Mouse (Mus musculus): ENCODE data around the gene Tacc3. TPM values are rescaled to one million over a fixed set of nuclear protein-coding genes. Genes with fewer than 3 reads are reported as not detected.

Gene Tacc3
- total RNA-seq, 2 experiments from 2014 or later: 1.5 to 2.5 TPM

DNA sequence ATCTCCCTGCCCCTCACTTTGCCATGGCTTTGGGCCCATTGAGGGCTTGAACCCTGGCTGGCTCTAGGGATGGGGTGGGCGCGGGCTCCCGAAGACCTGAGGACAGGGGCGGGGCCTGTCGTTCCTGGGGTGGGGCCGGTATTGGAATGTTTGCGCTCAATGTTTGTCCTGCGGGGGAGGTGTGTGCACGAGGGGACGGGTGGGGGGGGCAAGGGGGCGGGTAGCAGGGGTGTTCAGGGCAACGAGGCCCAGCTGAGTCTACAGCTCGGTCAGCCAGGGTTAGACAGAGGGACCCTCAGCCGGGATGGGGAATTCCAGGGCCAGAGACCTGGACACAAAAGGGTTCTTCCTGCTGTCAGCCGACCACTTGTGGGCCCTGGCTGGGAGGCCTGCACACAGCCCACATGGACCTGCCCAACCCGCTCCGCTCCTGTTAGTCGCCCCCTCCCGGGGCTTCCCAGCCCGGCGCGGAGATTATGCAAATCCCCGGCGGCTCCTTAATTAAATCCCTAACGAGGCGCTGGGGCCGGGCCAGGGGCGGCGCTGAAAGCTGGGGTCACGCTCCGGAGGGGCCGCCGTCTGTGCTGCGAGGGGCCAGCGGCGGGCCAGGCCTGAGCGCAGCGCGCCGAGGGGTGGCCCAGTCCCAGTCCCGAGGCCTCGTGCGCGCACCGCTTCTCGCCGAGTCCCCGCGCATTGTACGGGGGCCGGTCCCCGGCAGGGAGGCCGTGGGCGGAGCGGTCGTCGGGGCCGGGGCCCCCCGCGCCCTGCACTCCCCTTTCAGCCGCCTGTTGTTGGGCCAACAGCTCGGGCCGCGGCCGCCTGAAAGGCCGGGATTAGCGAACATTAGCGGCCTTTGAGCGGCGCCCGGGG, 37.2 kb downstream of the Tacc3 start:
- peak; percentile 52 to 58 for DNase-seq

DNA sequence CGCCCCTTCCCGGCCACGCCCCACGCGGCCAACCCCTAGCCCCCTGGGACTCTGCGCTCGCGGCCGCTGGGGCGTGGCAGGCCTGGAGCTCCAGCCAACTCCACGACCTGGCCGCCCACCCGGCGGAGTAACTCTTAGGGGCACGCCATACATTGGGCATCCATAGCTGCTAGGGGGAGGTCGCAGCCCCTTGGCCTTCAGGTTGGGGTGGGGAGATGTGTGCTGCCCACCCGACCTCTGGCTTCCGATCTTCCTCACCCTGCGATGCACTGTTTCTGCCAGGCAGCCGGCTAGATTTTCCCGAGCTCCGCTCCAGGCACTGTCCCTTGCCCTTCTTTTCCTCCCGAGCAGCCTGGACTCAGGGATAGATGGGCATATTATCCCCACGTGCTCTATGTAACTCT, 37.8 kb downstream of the Tacc3 start:
- no peak for DNase-seq

DNA sequence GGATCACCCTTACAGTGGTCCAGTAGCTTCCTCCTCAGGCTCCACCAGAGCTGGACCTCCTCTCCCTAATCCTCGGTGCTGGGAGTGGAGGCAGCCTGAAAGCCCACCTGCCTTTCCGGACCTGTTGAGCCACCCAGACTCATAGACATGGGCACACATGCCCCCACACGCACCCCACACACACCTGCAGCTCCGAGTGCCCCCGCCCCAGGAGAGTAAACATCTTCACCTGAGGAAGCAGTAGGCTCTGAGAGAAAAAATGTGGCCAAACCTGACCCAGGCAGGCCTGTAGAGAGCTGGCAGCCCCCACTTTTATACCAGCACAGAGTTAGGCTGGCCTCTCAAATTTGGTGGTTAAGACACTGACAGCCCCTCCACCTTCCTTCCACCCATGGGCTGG, 38.5 kb downstream of the Tacc3 start:
- no peak for DNase-seq

DNA sequence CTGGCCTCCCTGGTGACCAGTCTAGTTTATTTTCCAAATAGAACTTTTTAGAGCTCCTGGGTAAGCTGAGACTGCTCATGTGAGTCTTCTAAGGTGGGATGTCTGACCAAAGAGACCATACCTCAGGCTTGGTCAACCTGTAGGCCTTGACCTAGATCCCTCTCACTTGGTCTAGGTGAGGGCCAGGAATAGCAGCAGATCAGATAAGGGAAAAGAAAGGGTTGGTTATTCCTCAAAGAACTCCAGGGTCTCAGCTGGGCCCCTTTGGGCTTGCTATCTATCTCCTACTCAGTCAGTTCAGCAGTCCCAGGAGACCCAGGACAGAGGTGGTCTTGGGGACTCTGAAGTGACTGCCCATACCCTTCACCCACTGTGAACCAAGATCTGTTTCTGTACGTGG, 39.6 kb downstream of the Tacc3 start:
- DNase-seq: no peak

DNA sequence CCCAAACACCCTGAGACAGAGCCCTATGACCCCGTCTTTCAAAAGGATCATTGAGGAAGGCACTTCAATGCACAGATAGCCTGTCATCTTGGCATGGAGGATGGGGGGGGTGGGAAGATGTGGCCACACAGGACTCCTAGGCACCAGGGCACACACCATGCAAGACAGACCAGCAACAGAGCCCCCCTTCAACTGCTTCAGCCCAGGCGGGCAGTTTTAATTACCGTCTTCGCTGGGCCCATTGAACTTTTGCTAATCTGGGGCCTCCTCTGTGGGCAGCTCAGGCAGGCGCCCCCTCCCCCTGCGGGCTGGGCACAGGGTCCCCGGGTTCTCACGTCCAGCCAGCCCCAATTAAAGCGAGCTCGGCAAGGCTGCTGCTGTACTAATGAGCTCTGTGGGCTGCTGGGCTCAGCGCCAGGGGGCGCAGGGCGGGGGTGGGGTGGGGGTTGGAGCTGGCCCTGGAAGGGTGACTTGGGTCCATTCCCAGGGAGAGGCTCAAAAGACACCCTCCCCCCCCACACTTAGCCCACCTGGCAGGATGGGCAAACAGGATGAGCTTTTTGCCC, 40.1 kb downstream of the Tacc3 start:
- DNase-seq: no peak

DNA sequence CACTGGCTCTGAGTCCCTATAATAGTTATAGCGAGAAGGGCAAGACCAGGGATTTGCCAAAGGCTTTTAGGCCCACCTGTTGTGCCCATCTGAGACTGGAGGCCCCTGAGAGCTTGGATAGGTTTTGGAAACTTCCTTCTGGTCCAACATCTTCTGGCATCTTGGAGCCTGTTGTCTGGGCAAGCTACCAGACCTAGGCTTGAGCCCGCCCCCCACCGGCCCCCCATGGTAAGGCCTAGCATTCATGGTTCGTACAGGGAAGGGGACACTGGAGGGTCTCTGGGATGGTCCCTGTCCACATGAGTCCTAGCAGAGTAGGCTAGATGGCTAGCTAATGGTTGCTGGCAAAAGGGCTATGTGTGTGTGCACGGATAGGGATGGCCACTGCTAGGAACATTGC, 40.7 kb downstream of the Tacc3 start:
- DNase-seq: no peak

DNA sequence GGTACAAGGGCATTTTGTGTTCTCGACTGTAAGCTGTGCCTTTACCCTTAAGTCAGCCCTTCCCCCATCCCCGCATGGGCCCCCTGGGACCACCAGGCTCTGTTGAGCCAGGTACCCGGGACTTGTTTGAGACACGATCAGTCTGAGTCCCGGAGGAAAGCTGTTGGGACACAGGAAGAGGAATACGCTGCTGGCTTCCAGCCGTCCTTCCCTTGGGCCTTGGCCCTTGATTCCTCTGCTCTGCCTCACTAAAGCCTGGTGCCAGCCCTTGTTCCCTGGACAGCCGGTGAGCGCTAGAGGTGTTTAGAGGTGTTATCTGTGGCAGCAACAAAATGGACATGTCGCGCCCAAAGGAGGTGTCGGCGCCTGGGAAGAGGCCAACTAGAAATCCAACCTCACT, 42.1 kb downstream of the Tacc3 start:
- DNase-seq: peak in 1 of 2 experiments; percentile 52

DNA sequence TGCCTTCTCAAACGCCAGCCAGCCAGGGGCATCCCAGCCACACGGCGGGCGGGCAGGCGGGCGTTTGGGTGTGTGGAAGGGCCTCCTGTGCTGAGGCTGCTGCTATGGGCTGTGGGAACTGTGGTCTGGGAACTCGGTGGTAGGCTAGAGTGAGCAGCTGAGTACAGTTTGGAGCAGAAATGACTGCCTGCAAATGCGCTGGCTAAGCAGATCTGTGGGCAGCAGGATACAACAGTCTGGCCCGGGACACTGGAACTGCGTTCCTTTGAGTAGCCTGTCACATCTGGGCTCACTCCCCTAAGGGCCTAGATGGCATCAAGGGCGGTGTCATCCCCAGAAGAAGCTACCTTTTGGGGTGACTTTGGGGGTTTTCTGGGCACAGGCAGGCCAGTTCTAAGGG, 43.9 kb downstream of the Tacc3 start:
- no peak for DNase-seq

DNA sequence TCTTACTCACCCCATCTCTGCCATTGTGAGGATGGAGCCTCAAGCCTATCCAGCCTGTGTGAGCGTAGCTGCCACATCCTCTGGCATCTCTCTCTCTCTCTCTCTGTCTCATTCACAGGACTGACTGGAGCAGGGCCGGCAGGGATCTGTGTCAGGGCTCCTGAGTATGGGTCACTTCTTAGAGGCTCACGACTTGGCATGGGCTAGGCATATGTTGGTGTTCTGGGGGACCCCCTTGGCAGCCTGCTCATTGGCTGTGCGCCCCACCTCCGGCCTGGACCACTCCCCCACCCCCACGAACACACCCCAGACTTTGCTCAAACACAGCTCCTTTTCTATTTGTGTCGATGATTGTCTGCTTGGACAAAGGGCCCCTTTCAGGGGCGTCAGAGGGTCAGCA, 46.1 kb downstream of the Tacc3 start:
- DNase-seq: no peak

DNA sequence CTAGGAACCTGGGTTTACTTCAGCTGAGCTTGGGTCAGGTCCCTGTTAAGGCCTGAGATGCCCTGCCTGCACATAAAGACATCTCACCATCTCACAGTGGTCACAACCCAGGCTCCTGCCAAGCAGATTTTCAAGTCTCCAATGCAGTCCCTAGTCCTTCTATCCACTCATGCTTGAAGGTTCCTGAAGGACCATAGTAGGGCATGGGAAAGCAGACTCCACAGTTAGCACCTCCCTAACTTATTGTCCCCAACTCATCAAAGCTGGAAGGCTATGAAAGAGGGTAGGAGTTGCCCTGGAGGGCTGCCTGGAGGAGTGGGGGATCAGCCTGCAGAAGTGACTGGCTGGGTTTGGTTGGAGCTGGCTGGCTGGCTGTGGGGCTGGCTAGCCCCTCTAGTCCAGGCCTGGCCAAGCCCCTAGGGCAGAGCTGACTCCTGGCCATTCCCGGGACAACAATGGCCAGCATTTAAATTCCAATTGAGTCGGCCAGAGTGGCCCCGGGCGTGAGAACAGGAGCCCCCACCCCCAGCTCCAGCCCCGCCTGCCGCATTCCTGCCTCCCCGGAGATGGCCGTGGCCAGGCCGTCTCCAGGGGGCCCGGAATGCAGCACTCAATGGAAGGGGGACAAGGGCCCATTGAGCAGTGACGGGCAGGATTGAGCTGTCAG, 47.1 kb downstream of the Tacc3 start:
- DNase-seq: no peak

DNA sequence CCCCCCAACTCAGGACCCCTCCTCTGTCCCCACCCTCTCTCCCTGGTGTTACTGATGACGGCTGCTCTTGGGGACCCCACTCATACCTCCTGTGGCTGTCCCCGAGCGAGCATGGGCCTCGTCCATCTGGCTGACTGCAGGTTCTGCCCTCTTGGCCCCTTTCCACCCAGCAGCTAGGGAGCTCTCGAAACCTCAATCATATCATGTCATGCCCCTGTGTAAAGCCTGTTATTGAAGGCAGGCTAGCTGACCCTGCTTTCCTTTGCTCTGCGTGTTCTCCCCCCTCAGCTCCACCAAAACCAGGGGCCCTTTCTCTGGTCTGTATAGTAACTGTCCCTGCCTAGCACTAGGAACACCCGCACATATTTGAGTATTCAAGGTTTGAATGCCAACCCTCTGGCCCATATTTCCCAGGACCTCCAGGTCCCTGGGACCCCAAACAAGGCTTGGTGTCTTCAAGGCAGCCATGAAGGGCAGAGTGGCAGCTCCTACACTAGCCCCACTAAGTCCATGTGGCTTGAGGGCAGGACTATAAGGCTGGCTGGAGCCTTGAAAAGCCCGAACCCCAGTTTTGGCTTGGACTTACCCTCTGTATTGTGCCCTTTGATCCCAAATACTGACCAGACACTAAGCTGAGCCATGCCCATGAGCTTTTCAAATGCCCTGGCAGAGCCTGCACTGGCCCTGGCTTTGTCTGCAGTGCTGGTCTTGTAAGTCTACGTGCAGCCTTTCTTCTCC, 47.9 kb downstream of the Tacc3 start:
- no peak for DNase-seq

DNA sequence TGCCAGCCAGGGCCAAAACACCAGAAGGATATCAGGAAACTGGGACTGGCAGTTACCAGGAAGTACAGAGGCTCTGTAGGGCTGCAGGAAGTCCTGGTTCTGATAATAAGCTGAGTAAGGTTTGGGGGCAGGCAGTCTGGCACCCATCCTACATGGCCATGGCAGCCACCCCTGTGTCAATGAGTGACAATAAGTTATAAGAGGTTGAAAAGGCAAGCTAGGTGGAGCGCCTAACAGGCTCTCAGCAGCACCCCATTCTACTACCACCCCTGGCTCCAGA, 48.4 kb downstream of the Tacc3 start:
- DNase-seq: no peak

DNA sequence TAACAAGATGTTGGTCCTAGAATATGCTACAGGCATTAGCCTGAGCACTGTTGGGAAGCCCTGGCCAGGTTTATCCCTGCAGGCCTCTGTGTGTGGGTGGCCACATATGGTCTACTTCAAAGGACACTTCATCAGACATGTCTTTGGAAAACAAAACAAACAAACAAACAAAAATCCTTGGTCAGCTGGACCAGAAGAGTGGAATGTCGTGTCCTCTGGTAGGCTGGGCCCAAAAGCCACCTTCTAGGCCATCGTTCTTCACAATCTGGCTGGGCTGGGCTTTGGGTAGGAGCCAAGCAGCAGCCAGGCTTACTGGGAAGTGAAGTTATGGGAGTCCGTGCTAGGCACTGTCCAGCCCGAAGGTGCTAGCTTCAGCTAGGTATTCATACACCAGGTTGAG, 49.2 kb downstream of the Tacc3 start:
- DNase-seq: no peak

DNA sequence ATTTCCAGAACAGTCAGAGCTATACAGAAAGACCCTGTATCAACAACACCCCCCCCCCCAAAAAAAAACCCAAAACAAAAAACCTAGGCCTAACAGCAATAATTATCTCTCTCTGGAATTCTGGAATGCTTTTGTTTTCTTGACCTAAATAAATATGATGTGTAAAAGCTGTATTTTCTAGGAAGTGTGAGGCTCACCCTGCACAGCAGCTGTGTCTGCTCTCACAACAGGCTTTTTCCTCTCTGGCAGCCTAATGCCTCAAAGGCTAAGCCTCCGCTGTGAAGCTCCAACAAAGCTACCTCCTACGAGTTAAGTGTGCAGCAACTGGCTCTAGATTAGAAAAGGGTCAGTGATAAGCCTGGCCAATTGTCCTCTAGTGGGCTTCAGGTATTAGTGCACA, 51.1 kb downstream of the Tacc3 start:
- no peak for DNase-seq

DNA sequence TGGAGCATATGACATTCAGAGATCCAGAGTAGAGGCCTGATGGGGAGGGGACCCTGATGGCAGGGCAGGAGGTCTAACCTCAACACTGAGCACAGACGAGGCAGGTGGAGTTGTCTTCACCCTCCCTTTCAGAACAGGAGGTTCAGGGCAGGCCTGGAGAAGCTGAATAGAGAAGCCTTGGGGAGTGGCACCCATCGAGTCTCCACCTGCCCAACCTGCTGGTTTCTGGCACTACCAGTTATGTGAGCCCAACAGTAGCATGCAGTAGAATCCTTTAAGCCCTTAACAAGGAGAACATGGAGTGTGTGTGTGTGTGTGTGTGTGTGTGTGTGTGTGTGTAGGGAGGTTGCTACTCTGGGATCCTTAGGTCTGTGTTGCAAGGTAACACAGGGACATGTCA, 54.6 kb downstream of the Tacc3 start:
- DNase-seq: no peak

DNA sequence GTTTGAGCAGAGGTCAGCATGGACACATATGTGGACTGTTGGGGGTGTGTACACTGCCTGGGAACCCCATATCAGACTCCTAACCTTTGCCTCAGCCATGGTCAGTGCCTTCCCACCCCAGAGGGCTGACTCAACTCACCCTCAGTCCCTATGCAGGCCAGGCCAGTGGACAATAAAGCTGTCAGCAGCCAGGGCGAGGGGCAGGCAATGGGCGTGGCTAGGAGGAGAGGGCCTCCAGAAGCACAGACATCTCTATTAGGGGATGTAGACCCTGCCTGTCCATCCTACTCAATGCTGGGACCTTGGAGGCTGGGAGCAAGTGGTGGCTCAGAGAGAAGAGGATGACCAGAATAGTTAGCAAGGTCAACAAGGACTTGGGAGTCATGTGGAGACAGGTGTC, 57.3 kb downstream of the Tacc3 start:
- no peak for DNase-seq

DNA sequence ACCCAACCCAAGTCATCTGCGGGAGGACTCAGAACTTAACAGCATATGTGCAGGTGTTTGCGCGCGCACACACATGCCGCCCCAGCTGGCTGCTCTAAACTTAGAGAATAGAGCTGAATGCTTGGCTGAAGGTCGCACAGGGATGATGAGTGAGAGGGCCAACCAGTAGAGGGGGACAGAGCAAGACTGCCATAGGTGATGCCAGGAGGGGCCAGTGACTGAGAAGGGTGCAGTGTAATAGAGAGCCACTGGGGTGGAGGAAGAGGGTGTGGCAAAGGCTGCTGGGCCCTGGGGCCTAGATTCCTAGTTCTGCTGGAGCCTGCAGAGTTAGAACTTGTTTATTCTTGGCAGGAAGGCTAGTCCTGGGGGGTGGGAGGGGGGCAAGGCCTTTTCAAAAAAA, 58.5 kb downstream of the Tacc3 start:
- no peak for DNase-seq

DNA sequence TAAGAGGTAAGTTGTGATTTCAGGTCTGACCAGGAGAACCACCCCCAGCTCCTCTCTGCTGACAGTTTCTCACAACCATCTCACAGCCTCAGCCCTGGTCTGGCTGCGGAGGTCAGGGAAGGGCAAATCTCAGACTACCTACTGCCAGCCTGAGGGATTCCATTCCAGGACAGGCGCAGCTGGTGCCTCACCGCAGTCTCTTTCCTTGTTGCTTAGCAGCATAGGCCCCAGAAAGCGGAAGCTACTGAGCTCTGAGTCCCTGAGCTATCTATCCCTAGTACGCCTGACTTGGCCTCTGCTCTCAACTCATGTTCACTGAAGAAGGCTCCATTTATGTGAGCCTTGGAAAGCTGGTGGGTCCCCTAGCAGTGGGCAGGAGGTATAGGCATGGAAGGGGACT, 60.5 kb downstream of the Tacc3 start:
- no peak for DNase-seq

DNA sequence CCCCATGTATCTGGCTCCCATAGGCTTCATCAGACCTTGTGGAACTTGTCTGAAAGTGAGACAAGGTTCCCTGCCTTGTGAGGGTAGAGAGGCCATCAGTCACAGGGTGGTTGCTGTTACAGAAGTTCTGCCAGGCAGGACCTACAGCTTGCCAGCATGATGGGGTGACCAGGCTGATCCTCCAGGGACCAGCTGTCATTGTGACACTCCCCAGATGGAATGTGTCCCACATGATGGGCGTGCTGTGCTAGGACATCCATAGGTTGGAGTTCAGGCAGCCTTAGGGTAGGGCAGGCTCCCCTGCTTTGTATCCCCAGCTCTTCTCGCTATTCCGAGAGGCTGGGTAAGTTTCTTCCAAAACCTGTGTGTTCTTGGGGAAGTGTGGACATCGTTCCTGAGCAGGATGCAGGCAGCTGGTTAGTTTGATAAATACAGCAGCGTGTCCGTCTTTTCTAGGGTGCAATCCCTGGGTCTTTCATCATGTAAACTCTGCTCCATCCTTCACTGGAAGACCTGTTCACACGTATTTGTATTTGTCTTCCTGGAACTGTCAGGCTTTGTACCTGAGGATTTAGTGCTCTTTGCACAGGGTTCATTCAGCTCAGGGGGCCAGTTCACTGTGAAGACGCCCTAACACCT, 63.0 kb downstream of the Tacc3 start:
- no peak for DNase-seq

DNA sequence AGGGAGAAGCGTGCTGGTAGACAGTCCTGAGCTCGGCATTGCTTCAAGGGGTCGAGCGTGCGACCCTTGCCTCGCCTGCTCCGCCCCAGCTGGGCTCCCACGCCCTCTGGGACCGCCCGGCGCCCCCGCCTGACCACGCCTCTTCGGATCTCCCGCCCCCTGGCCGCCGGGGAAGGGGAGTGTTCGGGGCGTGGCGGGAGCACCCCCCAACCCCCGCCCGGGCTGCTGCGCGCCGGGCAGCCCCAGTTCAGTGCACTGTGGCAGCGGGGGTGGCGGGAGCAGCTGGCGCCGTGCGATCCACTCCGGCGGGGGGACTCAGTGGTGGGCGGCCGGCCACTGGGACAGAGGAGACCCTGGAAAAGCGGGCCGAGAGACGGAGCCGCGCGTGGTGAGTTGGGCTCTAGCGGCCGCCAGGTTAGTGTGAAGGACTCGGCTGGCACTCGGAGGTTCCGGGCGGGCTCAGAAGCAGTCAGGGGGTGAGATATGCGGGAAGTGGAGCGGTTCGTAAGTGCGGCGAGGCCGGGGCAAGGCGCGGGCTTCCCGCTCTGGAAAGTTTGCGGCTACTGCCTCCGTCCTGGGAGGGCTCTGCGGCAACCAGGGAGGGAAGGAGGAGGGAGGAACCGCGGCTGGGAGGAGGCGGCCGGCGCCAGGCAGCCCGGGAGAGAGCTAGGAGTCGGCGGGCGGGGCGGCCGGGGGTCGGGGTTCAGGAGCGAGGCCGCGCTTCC, 63.8 kb downstream of the Tacc3 start, which contains the start of gene Fgfr3:
Gene Fgfr3, plus strand, starts transcription at position 134 of the 725 bp plus-strand sequence.
- peak; percentile 79 to 83 for DNase-seq

DNA sequence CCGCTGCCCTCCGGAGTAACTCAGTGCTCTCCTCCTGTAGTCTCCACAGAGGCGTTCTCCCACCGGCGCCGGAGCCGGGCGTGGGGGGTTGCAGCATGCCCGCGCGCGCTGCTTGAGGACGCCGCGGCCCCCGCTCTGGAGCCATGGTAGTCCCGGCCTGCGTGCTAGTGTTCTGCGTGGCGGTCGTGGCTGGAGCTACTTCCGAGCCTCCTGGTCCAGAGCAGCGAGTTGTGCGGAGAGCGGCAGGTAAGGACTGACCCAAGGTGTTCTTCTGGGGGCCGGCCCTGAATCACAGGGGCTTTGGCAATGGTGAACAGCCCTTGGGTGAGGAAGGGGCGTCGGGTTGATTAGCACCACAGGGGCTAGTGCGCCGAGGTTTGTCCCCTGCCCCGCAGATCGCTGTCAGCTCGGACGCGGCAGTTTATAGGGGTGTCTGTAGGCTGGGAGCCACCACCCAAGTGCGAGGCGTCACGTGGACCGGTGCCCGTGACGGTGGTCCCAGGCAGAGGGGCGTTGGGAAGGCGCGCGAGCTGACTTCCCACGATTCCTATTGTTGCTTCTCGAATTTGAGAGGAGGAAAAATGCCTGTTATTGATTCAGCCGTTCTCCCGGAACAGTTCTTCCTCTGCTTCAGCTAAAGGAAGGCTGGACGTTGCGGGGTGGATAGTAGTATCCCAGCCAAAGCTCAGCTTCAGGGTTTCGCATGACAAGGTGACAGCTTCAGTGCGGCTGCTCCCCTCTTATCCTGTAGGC, 64.5 kb downstream of the Tacc3 start:
- peak in 1 of 2 experiments; percentile 41 for DNase-seq

Measured in heart, adult 18-20 months (tissue).